Mouse (Mus musculus): ENCODE results near the gene Cyp26a1.
A peak's percentile ranks its signal among the peaks of the same experiment; 100 is the strongest.

Gene Cyp26a1

GRCm38 (mm10) chr19:37697651-37698272 lies at the start of gene Cyp26a1:
TSS of gene Cyp26a1 (plus strand) at chr19:37697798.
- no peak for DNase-seq

GRCm38 (mm10) chr19:37647994-37648393 lies 49.6 kb upstream of the Cyp26a1 start:
- DNase-seq, result no peak

GRCm38 (mm10) chr19:37650526-37650925 lies 47.1 kb upstream of the Cyp26a1 start:
- DNase-seq, result no peak

DNA sequence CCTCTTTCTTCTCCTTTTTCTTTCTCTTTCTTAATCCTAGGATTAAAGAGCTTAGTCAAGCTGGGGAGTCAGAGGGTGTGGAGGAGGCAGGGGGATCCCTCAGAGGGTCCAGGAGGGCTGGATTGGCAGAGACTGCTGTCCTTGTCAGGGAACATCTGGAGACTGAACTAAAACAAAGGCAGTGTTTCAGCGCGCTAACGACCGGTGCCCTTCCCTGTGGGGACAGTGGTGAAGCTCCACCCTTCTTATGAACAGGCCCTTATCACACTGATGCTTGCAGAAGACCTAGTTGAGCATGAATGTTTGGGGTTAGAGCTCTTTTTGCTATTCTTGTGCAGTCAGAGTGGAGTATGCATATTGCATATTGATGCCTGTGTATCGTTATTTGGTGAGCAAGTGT lies 43.6 kb upstream of the Cyp26a1 start:
- peak; percentile 27 for DNase-seq

- no peak for DNase-seq
Measured at GRCm38 (mm10) chr19:37656441-37656840, 41.2 kb upstream of the Cyp26a1 start.

GRCm38 (mm10) chr19:37665256-37665655 lies 32.3 kb upstream of the Cyp26a1 start:
- DNase-seq, result no peak

GRCm38 (mm10) chr19:37667855-37668594 lies 29.6 kb upstream of the Cyp26a1 start:
- DNase-seq, result peak; percentile 68

GRCm38 (mm10) chr19:37668657-37669056 lies 28.9 kb upstream of the Cyp26a1 start:
- DNase-seq, result no peak

GRCm38 (mm10) chr19:37669486-37669885 lies 28.1 kb upstream of the Cyp26a1 start:
- DNase-seq, result no peak

DNA sequence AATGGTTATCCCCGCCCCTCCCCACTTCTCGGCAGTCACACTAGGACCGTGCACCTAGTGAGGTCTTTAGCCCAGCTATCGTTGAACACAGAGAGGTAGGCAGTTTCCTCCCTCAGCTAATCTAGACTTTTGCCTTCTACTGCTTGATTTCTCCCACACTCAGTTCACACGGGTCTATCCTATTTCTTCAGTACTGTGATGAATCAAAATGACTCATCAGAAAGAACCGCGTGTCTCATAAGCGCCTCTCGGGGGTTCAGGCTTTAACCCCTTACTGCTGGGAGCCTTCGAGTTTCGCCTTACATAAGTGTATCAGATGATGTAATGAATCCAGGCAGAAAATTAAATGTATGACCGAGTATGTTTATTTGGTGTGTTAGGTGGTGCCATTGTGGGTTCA lies 24.2 kb upstream of the Cyp26a1 start:
- no peak for DNase-seq

- no peak for DNase-seq
Measured at GRCm38 (mm10) chr19:37685281-37685680, 12.3 kb upstream of the Cyp26a1 start, which contains the start of gene Cyp26c1. TSS of gene Cyp26c1 (plus strand) at chr19:37685581.

- DNase-seq, result no peak
Measured at GRCm38 (mm10) chr19:37686347-37686746, 11.3 kb upstream of the Cyp26a1 start.

GRCm38 (mm10) chr19:37686941-37687850 lies 10.4 kb upstream of the Cyp26a1 start:
- peak; percentile 37 for DNase-seq

- no peak for DNase-seq
Measured at GRCm38 (mm10) chr19:37689478-37689877, 8.1 kb upstream of the Cyp26a1 start.

DNA sequence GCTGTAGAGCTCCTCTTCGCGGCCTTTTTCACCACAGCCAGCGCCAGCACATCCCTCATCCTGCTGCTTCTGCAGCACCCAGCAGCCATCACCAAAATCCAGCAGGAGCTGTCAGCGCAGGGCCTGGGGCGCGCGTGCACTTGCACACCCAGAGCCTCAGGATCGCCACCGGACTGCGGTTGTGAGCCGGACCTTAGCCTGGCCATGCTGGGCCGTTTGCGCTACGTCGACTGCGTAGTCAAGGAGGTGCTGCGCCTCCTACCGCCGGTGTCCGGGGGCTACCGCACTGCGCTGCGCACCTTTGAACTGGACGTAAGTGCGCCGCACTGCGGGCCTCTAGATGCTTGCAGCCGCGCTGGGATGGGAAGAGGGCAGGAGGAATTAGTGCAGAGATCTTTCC lies 6.9 kb upstream of the Cyp26a1 start:
- DNase-seq, result no peak

GRCm38 (mm10) chr19:37692879-37693278 lies 4.7 kb upstream of the Cyp26a1 start:
- DNase-seq, result no peak

GRCm38 (mm10) chr19:37695146-37695545 lies 2.5 kb upstream of the Cyp26a1 start:
- DNase-seq, result no peak

- peak; percentile 36 for DNase-seq
Measured at GRCm38 (mm10) chr19:37695762-37696602, 1.6 kb upstream of the Cyp26a1 start.

GRCm38 (mm10) chr19:37696603-37697334 lies 829 bp upstream of the Cyp26a1 start:
- DNase-seq, result no peak

- DNase-seq, result no peak
Measured at GRCm38 (mm10) chr19:37697335-37697636, 312 bp upstream of the Cyp26a1 start.

GRCm38 (mm10) chr19:37698273-37699160 lies 919 bp downstream of the Cyp26a1 start:
- DNase-seq, result no peak
